Mouse (Mus musculus): Measurements from ENCODE around the gene Atoh7. TPM values are rescaled to one million over a fixed set of nuclear protein-coding genes. Genes with fewer than 3 reads are reported as not detected.
"Not testable (repeated sequence)": the region's sequence is repeated elsewhere in the genome, so short reads cannot be mapped to it uniquely, and the experiment has no call there.

Gene Atoh7
- total RNA-seq (2015), result not detected in 2 replicates
- total RNA-seq (2017), result not detected in 2 replicates

DNA sequence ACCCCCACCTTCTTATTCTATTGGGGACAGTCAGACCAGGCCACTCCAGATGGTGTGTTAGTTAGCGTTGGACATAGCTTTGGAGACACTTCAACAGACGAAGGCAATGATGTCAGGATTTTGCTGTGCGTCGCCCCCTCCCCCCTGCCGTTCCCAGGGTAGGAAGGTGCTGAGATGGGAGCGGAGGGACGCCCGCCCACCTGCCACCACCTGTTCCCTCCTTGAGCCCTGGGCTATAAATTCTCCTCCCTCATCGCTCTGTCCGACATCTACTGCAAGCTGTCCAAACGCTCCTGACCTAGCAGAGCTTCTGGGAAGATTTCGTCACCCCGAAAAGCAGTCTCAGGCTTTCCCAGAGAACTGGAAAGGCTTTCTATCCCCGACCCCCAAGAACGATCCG lies at the start of gene Atoh7:
Atoh7 (plus strand) TSS at position 131 of the 400 bp plus-strand sequence.
- ATAC-seq (ENCODE audit: poor library complexity, severe bottlenecking), result no peak

DNA sequence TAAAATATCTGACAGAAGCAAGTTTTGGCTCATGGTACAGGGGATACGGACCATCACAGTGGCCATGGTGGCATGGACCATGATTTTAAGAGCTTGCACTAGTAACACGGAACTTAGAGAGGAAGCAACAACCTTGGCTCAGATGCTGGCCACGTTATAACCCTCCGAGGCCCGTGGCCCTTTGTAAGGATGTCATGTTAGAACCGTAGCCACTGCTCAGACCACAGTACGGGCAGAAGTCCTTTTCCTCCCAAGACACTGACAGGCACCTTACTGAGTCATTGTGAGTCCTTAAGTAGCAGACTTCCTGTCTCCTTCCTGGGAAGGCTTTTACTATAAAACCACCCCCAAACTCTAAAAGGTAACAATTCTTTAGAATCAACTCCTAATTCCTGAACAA lies 48.2 kb upstream of the Atoh7 start:
- ATAC-seq (ENCODE audit: poor library complexity, severe bottlenecking), result no peak

DNA sequence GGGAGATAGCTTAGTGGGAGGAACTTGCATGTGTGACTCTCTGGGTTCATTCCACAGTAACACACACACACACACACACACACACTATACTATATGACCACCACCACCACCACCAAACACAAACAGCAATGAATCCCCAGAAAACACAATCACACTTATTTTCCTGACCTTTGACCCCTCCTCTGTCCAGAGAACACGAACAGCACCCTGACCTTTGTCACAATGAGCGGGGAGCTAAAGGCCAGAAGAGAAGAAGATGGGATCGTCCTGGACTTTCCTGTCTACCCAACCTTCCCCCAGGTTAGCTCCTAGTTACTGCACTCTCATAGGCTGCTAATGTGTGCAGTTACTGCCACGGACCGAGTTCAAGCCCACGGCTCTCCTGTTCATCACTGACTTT lies 47.4 kb upstream of the Atoh7 start:
- no peak for ATAC-seq (ENCODE audit: poor library complexity, severe bottlenecking)

DNA sequence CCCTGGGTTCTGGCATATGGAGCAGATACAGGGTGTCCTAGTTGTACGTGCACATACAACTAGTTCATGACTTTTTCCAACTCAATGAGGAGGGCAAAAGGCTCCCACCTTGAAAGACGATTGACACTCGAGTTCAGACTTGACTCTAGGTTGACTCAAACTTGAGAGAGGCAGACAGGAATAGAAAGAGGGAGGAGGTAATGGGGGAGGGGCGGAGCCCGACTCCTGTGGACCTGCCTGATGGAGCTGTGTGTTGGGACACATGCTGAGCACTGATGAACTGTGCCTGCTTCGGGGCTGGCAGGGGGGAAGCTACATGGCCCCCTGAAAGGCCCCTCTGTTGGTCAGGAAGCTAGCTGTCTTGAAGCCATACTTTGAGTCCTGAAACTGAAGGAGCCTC lies 46.4 kb upstream of the Atoh7 start:
- ATAC-seq (ENCODE audit: poor library complexity, severe bottlenecking), result no peak

DNA sequence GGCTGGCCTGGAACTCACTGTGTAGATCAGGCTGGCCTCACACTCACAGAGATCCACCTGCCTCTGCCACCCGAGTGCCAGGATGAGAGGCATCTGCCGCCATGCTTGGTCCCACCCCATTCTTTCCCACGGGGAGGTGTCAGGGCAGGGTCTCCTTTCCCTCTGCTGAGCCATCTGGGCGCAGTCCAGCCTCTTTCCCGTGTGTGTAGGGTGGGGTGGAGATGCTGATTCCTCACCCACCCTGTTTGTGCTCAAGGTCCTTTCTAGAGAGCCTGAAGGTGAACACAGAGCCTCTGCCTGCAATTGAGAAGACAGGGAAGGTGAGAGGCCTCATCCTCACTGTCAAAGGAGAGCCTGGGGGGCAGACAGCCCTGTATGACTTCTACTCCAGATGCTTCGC lies 45.4 kb upstream of the Atoh7 start:
- not testable (repeated sequence) for ATAC-seq (ENCODE audit: poor library complexity, severe bottlenecking)

DNA sequence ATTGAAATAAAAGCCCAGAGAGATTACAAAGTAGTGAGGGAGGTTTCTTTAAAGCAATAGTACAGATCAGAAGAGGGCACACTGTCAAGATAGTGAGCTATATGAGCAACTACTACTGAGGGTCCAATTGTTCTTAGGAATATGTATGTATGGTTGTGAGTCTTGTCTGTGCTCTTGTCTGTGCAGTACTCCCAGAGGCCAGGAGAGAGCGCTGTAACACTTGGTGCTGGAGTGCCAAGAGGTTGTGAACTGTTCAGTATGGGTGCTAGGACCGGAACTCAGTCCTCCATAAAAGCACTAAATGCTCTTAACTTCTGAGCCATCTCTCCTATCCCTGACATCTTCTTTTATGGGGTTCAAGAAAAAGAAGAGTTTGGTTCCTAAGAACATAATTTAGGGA lies 44.9 kb upstream of the Atoh7 start:
- no peak for ATAC-seq (ENCODE audit: poor library complexity, severe bottlenecking)

DNA sequence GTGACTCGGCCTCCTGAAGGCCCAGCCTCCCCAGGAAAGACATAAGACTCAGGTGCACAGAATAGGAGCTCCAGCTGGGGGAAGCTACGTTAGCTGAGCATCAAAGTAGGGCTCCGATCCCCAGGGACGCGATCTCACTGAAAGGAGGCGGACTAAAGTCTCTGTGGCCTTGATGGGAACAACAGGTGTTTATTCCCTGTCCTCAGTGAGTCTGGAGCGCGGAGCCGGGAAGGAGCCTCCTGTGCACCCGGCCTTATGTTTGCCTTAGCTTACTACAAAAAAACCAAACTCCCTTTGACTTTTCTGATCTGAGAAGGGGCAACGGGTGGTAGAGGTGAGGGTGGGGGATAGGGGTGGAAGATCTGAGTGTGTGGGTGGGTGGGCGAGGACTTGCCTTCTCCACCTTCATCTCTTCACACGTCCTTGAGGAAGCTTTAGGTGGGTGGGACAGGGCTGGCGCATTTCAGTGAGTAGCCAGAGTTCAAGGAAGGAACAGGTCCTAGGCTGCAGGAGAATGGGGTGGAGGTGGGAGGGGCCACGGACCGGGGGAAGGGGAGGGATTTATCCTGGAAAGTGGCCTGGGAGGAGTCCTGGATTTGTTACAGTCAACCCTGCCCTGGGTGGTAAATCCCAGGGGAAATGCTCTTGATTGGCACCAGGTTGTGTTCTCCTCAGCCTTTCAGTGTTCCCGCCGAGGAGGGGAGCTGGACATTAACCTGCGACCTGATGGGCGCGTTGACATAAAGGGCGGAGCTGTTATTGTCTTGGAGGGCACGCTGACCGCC lies 42.3 kb upstream of the Atoh7 start:
- ATAC-seq (ENCODE audit: poor library complexity, severe bottlenecking), result no peak

DNA sequence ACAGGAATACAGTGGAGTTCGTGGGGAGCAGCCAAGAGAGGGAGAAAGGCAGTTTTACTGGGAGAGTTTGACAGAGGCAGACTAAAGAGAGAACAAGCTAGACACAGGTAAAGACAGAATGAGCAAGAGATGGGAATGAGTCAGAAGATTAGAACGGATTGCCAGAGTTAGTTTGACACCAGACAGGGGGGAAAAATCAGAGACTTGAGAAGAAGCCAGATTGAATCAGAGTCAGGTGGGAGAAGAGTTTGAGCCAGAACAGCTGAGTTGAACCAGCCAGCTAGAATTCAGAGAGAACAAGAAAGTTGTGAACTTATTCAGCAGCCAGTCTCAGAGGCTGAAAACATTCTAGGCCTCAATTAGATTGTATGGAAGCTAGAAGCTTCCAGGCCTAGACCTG lies 39.6 kb upstream of the Atoh7 start, which contains the start of gene Pbld1:
Pbld1 (plus strand) TSS at position 301 of the 400 bp plus-strand sequence.
- no peak for ATAC-seq (ENCODE audit: poor library complexity, severe bottlenecking)

DNA sequence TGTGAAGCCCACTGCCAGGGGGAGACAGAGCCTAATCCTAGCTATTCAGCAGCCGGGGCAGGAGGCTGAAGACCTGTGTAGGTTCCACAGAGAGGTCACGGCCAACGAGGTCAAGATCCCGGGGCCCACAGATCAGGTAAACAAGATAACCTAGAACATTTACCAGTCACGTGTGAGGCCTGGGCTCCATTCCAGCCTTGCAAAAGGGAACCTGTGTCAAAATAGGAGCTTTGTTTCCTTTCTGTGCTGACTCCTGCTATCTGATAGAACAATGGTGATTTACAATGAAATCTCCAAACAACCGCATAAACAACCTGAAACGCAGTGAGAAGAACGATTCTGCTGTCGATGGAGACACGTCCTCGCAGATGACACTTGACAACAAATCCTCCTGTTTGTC lies 39.0 kb upstream of the Atoh7 start:
- ATAC-seq (ENCODE audit: poor library complexity, severe bottlenecking), result peak; percentile 45

DNA sequence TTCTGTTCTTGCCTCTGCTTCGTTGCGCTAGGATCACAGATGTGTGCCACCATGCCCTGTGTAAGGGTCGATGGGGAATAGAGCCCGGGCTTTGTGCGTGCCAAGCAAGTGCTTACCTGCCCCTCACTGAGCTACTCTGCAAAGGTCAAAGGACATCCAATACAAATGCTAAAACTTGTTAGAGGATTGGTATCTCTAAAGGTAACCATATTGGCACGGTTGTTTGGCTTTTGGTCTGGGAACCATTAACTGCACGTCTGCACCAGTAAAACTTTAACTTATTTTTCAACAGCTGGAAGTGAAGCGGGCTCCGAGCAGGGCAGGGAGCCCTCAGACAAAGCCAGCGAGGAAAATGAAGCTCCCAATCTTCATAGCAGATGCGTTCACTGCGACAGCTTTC lies 38.2 kb upstream of the Atoh7 start:
- no peak for ATAC-seq (ENCODE audit: poor library complexity, severe bottlenecking)

DNA sequence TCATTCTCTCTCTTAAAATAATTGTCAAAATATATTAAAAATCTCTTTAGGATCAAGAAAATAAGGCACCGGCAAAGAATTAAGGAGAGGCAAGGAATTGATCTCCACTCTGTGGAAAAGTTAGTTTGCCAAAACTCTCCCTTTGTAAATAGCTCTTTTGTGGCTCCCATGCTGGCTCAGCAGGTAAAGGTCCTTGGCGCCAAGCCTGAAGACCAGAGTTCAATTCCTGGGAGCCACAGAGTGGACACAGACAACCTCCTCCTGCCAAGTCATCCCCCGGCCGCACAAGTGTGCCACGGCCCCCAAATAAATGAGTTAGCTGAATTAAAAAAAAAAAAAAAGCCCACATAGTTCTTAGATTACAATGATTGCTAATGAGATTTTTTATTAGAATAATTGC lies 36.8 kb upstream of the Atoh7 start:
- no peak for ATAC-seq (ENCODE audit: poor library complexity, severe bottlenecking)

DNA sequence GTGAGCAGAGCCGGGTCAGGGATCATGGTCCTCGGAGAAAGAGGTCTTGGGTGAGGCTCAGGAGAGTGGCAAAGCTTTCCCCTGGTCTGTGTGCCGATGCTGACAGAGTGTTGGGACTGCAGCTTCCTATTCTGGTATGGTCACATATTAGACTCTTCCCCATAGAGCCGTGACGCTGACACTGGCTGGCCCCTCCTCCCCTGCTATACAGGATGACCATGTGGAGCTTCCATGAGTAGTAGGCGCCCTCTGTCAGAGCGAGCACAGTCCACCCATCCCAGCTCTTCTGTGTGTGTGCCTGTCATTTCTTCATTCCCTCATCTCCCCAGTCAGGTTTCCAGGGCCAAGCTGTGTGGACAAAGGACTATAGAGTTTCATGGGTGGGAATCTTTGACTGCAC lies 36.1 kb upstream of the Atoh7 start:
- no peak for ATAC-seq (ENCODE audit: poor library complexity, severe bottlenecking)

DNA sequence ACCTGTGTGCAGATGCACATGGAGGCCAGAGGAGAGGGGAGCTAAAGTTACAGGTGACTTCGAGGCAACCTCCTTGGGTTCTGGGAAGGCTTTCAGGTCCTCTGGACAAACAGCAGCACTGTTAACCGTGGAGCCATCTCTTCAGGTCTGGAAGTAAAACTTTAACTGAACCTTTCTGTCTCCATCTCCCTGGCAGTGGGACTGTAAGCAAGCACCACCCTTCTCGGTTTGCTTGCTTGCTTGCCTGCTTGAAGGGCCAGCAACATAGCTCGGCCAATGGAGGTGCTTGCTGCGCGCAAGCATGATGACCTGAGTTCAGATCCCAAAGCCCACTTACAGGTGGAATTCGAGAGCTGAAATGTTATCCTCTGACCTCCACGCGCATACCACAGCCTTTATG lies 34.9 kb upstream of the Atoh7 start:
- no peak for ATAC-seq (ENCODE audit: poor library complexity, severe bottlenecking)

DNA sequence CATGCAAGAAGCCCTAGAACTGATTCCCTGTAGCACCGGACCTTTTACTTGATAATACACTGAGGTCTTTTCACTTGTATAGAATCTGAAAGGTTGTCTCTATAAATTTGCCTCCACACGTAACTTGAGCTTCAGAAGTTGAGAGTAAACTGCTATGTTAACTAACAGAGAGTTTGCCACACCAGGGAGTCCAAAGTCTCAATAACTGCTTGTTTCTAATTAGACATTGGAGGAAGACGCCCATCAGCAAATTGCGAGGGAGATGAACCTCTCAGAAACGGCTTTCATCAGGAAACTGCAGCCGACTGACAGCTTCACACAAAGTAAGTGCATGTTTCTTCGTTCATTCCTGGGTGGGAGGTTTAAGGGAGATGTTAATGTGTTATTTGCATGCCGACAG lies 33.9 kb upstream of the Atoh7 start:
- no peak for ATAC-seq (ENCODE audit: poor library complexity, severe bottlenecking)

DNA sequence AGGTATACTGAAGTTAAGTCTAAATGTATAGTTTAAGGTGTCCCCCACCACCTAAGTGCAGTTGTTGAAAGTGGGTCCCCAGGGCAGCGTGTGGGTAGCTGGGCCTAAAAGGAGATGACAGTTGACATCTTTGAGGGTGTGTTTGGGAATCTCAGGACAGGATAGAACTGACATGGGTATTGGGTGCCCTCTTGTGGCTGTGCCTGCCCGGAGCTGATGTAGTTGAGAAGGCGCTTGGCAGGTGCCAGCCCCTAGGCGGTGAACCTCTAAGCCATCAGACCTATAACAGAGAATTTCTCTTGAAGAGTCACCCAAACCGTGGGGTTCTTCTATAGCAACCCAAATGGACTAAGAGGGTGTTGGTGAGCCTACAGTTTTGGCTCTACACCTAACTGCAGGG lies 33.5 kb upstream of the Atoh7 start:
- ATAC-seq (ENCODE audit: poor library complexity, severe bottlenecking), result peak; percentile 82

DNA sequence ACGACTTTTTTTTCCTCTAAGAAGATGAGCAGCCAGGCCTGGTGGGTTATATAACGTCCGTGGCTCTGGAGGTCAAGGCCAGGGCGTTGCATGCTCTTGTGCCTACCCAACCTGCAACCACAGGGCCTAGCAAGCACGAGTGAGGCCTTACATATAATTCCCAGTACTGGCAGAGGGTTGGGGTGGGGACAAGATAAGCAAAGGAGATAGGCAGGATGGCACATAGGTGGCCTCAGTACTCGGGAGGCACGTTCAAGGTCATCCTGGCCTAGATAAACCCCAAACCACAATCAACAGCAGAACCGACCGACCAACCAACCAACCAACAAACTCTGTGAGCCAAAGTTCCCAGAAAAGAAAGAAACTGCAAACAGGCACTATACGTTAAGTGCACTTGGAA lies 13.1 kb upstream of the Atoh7 start:
- ATAC-seq (ENCODE audit: poor library complexity, severe bottlenecking), result no peak

DNA sequence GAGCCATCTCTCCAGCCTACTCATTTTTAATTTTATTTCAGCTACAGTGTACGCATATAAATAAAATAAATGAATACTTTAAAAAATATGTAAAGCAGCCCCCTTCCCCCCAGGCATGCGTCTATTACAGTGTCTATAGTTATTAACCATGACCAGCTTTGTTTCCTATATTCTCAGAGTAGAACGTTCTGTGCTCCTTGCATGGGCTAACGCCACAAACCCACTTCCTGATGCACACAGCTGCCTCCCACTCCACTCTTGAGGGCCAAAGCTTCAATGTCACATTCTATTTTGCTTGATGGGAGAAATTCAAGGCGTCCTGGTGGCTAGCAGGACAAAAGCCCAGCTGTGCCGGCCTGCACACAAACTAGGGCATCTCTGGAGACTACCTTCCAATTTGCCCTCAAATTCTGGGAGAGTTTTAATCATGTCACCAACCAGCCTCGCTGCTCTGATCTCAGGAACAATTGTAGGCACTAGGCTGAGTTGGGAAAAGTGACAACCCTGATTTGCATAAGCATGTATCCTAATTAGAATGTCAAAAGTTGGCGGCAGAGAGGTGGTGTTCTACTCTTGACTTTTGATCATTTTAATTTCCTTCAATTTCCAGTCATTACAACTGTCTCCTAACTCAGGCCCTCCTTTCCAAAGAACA lies 10.2 kb upstream of the Atoh7 start:
- no peak for ATAC-seq (ENCODE audit: poor library complexity, severe bottlenecking)

DNA sequence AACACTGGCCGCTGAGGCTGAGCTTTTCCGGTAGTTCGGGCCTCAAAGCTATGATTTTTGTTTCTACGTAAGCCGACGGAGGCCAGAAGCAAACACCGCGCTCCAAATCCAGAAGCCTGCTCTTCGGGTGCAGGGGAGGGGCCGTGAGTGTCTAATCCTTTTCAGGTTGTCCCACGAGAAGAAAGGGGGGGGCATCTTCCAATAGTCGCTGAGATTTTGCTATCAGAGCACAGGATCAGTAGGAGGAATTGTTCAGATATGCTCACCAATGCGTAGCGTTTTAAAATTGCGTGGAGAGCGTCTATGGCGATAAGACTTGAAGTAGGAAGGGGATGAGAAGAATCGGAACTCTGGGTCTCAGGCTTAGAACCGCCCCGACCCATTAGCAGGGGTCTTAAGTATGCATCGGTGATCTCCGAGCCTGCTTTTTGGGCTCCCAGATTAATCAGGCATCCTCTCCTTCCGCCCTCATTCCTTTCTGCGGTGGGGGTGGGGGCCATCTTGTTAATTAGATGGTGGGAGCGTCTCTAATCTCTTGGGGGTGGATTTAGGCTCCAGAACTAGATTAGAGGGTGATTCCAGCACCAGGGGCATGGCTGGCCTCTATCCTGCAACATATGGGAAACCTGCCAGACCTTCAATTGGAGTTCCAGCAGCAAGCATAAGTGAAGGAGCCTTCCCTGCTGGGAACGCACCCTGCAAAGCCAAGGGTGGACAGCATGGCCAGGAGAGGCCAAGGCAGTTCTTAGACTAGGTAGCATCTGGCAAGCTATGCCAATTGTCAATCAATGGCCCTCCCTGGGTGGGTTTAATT lies 9.5 kb upstream of the Atoh7 start:
- no peak for ATAC-seq (ENCODE audit: poor library complexity, severe bottlenecking)

DNA sequence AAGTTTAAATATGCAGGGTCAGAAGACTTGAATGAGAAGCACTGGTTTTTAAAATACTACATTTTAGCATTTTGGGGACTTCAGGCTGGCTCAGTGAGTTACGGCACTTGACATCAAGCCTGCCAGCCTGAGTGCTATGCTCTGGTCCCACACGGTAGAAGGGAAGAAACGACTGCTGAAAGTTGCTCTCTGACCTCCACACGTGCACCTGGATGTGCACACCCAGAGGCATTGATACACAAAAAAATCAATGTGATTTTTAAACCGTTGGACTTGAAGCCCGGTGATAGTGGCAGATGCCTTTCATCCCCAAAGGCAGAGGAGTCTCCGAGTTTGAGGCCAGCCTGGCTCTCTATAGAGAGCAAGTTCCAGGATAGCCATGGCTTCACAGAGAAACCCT lies 7.5 kb upstream of the Atoh7 start:
- no peak for ATAC-seq (ENCODE audit: poor library complexity, severe bottlenecking)

DNA sequence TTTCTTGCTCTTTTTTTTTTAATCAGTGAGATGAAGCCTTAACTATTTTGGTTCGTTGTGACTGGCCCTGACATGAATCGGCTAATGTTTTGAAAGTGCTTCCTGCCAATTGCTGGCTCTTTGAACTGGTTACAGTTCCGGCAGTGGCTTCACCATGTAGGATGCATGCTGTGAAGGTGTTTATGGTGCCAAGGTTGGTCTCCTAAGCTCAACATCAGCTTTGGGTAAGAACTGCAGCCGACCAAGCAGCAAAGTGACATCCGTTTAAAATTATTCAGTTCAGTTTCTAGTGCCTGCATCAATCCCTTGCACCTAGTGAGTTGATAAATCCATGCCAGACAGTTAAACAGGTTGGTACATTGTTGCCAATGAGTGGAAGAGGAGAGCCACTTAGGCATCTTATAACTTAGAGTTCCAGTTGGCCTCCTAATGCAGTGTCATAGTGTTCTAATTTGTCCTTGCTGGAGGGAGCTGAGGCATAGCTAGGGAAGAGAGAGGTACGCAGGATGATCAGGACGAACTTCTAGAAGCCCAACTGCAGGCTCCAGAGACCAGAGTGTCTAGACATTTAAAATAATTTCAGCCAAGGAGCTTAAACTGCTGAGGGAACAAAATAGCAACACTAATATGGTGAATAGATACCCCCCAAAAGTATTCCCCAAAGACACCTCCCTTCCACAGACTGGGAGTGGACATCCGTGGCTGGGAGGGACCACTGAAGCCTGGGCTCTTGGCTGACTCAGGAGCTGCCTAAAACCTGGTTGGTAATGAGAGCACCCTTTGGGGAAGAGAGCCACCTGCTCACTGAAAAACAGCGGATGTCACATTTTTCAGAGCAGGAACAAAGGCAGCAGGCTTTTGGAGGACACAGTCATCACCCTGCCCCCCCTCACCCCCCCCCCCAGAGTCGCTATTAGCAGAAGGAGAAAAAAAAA lies 6.6 kb upstream of the Atoh7 start:
- no peak for ATAC-seq (ENCODE audit: poor library complexity, severe bottlenecking)

DNA sequence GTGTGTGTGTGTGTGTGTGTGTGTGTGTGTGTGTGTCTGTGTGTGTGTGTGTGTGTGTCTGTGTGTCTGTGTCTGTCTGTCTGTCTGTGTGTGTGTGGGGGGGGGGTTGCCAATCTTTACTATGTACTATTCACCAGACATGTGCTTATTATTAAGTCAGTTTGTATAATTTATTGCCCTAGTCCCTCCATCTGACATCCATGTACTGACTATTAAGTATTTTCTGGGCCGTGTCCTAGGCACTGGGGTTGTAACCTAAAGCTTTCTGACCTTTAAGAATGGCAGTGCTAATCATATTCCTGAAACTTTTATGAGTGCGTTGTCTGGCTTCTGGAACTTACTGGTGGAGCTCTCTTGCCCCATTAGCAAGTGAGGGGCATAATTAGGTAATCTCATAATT lies 2.7 kb upstream of the Atoh7 start:
- no peak for ATAC-seq (ENCODE audit: poor library complexity, severe bottlenecking)
